Mouse (Mus musculus) thymus, postnatal 14 days (tissue): ENCODE data around the gene Col25a1.
A peak's percentile ranks its signal among the peaks of the same experiment; 100 is the strongest.

Experiments used
- DNase-seq: peaks from one replicate; pipeline ENCODE4 v3.0.0; 2021

Col25a1 gene

DNA sequence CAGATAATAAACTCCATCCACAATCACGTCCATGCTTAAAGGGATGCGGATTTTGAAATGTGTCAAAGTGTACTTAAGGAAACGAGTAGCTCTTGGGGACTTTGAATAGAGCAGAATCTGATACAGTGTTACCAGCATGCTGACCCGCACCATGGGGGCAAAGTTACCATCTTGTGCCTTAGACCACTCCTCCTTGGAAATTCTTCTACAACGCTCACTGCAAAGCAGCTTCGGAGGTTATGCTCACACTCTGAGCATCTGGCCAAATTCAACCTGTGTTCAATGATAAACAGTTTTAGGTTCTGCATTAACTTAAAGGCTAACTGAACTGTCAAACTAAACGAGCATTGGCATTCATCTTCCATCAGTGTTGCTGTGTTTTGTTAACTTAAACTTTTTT lies 452.7 kb downstream of the Col25a1 start:
- DNase-seq, result no peak

- no peak for DNase-seq
Observed at GRCm38 (mm10) chr3:130595050-130595449, 463.7 kb downstream of the Col25a1 start.

DNA sequence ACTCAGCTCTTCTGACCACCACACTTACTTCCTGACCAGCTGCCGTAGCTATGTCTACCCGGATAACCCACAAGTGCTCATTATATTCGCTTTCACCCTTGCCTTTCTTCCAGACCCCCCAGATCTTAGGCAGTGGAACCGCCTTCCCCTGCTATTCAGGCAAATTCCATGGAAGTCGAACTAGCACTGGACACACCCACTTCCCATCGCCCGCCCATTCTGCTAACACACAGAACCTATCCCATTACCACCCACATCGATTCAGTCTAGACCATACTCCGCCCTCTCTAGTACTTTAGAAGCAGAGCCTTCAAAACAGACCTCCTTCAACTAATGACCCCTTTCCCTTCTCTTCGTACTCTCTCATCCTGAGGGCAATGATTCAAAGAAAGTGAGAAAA lies 470.2 kb downstream of the Col25a1 start:
- DNase-seq, result no peak

GRCm38 (mm10) chr3:130607924-130608323 lies 476.6 kb downstream of the Col25a1 start:
- DNase-seq, result no peak

DNA sequence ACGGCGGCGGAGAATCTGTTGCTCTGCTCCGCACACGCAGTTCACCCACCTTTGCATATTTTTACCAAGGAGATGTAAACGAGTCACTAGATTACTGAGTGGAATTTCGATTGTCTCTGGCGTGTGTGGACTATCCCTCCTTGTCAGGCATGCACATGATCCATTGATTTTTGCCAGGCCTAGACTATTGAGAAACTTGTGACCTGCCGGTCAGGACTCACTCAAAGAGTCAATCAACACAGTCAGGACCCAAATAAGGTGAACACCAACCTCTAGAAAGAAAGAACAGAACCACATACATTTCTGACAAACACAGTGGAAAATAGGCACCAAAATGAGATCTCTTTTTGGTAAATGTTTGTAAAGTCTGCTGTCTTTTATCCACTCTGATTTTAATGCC lies 483.1 kb downstream of the Col25a1 start:
- DNase-seq, result no peak

DNA sequence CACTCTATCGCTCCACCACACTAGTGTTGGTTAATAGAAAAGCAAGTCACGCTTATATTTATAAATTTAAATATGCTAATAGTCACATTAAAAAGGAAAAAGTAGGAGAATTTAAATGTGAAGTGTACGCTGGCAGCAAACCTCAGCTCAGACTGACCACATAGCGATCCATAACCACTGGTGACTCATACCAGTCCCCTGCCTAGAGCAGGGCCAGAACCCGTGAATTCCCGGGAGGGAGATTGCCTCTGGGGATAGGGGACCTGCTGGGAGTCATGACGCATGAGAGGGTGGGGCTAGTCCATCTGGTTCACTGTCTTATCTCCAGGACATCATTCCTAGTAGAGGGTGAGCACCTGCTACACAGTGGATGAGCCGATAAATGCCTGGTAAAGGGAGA lies 484.3 kb downstream of the Col25a1 start:
- DNase-seq, result no peak

GRCm38 (mm10) chr3:130617439-130617898 lies 486.2 kb downstream of the Col25a1 start, which contains the start of gene Etnppl:
TSS of gene Etnppl (plus strand) at chr3:130617448.
- DNase-seq, result peak; percentile 8

GRCm38 (mm10) chr3:130620517-130621146 lies 489.3 kb downstream of the Col25a1 start:
- no peak for DNase-seq

DNA sequence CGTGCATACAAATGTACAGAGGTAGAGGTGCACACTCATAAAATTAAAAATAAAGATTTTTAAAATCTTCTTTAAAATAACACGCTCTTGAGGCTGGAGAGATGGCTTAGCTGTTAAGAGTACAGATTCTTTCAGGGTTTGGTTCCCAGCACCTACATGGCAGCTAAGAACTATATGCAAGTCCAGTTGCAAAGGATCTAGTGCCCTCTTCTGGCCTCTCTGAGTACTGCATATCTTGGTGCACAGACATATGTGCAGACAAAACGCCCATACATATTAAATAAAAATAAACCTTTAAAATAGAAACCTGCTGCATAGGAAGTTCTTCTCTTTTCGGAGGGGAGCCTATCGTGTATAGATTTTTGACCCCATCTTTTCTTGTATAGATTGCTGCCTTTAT lies 497.1 kb downstream of the Col25a1 start:
- DNase-seq, result peak; percentile 15

GRCm38 (mm10) chr3:130633859-130634258 lies 502.6 kb downstream of the Col25a1 start:
- DNase-seq, result no peak

DNA sequence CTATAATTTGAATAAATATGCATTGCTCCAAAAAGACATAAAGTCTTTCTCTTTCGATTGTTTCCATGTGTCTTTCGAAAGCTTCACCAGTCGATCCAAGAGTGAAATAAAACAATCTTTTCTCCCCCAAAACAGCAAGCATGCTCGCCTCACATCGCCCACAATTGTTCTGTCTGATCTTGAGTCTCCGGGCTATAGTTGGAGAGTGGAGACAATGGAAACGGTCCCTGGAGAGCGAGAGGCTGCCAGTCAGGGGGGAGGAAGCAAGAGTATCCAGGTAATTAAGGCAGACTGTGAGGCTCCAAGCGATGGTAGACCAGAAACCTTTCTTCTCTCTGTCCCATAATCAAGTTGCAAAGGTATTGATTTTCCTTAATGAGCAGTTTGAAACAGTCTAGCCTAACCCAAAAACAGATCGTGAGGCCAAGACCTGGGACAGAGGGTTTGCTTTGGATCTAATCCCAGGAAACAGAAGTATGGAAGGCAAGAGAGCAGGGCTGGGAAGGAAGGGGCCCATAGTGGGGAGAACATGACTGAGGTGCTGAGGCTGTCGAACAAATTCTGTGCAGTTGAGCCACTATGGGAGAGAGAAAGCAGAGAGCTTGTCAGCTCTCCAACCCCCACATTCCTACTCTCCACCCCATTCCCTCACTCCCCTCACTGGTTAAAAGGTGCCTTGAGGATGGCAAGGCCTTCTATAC lies 515.0 kb downstream of the Col25a1 start:
- no peak for DNase-seq
